Mouse (Mus musculus) lung, embryonic 16.5 days (tissue): ENCODE data around the gene Sos1. TPM values are rescaled to one million over a fixed set of nuclear protein-coding genes. Genes with fewer than 3 reads are reported as not detected.
A peak's percentile ranks its signal among the peaks of the same experiment; 100 is the strongest.
"Not testable (repeated sequence)": the region's sequence is repeated elsewhere in the genome, so short reads cannot be mapped to it uniquely, and the experiment has no call there.

Experiments used
- ATAC-seq: fragments of 200-750 bp; cut with Nextera tagmentation; 2 replicates; pipeline ENCODE4 v1.8.0; 2017; ENCODE audit warnings: low read depth, mild to moderate bottlenecking, moderate library complexity
- H3K27ac ChIP-seq: fragments of 300-500 bp; sonication (generic); 2 replicates; pipeline ENCODE4 v1.5.1; 2014; ENCODE audit warnings: mild to moderate bottlenecking, control low read depth, low read length
- H3K27me3 ChIP-seq: fragments of 300-500 bp; sonication (generic); 2 replicates; pipeline ENCODE4 v1.6.1; 2014; ENCODE audit warnings: low read depth, low read length, mixed read lengths; ENCODE audit not compliant: control insufficient read depth, insufficient read depth
- H3K36me3 ChIP-seq: fragments of 300-500 bp; sonication (generic); 2 replicates; pipeline ENCODE4 v1.6.1; 2014; ENCODE audit warnings: low read length; ENCODE audit not compliant: control insufficient read depth, insufficient read depth
- H3K4me1 ChIP-seq: fragments of 300-500 bp; sonication (generic); replicated peaks from 2 replicates; pipeline ENCODE4 v1.6.1; 2014; ENCODE audit warnings: low read length, mixed read lengths; ENCODE audit not compliant: control insufficient read depth, insufficient read depth
- H3K4me2 ChIP-seq: fragments of 300-500 bp; sonication (generic); 2 replicates; pipeline ENCODE4 v1.6.1; 2014; ENCODE audit warnings: low read depth, low read length, control low read depth
- H3K4me3 ChIP-seq: fragments of 300-500 bp; sonication (generic); 2 replicates; pipeline ENCODE4 v1.5.1; 2014; ENCODE audit warnings: mild to moderate bottlenecking, low read length, control low read depth
- H3K9ac ChIP-seq: fragments of 300-500 bp; sonication (generic); 2 replicates; pipeline ENCODE4 v1.6.1; 2014; ENCODE audit warnings: low read length, control low read depth
- H3K9me3 ChIP-seq: fragments of 300-500 bp; sonication (generic); 2 replicates; pipeline ENCODE4 v1.6.1; 2016; ENCODE audit warnings: low read length; ENCODE audit not compliant: control insufficient read depth
- WGBS: fragments of 180-500 bp; shearing (Covaris S2); extraction: QIAGEN DNeasy Blood & Tissue Kit; methylation state at CpG from one replicate; pipeline ENCODE4 v1.1.7; 2014; 5-methylcytosine and 5-hydroxymethylcytosine counted together
- polyA plus RNA-seq: library from polyadenylated mRNA; unstranded; fragments of >200 nt; fragmentation: Nextera tagmentation; extraction: Ambion mirVana; gene quantifications from 2 replicates; pipeline ENCODE4 v1.2.1, GENCODE M21; 2015

Gene Sos1
- polyA plus RNA-seq, 1 experiment from 2014 or later: 3.5 TPM

DNA sequence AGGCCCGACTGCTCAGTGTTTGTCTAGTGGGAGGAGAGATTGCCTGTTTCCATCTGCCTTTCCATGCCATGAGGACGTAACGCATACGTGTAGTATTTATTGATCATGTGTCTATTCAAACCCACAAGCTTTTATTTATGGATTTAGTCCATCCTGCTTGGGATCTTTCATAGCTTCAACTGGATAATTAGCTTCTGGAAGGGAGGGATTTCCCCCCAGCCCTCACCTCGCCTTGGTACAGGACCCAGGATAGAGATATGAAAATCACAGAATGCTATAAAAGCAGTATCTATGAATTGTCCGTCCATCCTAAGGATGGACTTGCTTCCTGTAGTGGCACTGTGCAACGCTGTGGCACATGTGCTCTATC lies 587 bp upstream of the Sos1 start:
- H3K9ac ChIP-seq: peak overlapping the region; percentile 94
- ATAC-seq: no peak
- peak overlapping the region; percentile 94 for H3K4me3 ChIP-seq
- peaks cover 22% of the 10 kb centered on the region for H3K4me1 ChIP-seq
- peak overlapping the region; percentile 94 for H3K27ac ChIP-seq
- H3K27me3 ChIP-seq: no peaks in the 10 kb centered on the region
- no peaks in the 10 kb centered on the region; the same call in 1 of the 2 replicates for H3K36me3 ChIP-seq
- 35% methylated on average over 7 of the region's 7 CpGs for WGBS
- no peaks in the 10 kb centered on the region for H3K9me3 ChIP-seq
- peak overlapping the region; percentile 76 for H3K4me2 ChIP-seq

- no peaks in the 10 kb centered on the region for H3K9me3 ChIP-seq
- H3K9ac ChIP-seq: peak overlapping the region; percentile 94
- H3K4me2 ChIP-seq: peak overlapping the region; percentile 76
- peak overlapping the region; percentile 94 for H3K27ac ChIP-seq
- peak overlapping the region; percentile 94 for H3K4me3 ChIP-seq
- H3K36me3 ChIP-seq: no peaks in the 10 kb centered on the region; the same call in 1 of the 2 replicates
- H3K4me1 ChIP-seq: peaks cover 22% of the 10 kb centered on the region
- ATAC-seq: peak; percentile 46
- WGBS: under 1% methylated on average over 65 of the region's 71 CpGs
- no peaks in the 10 kb centered on the region for H3K27me3 ChIP-seq
Observed at GRCm38 (mm10) chr17:80479295-80480030, 790 bp downstream of the Sos1 start.

GRCm38 (mm10) chr17:80477679-80478078 lies 2.6 kb downstream of the Sos1 start:
- Histone ChIP-seq H3K9ac (no peak overlapping the region), H3K4me1 (peaks cover 19% of the 10 kb centered on the region), H3K9me3 (no peaks in the 10 kb centered on the region), H3K27me3 (no peaks in the 10 kb centered on the region), H3K27ac (no peak overlapping the region), H3K4me3 (no peak overlapping the region), H3K36me3 (no peaks in the 10 kb centered on the region; the same call in 1 of the 2 replicates), H3K4me2 (no peak overlapping the region)
- ATAC-seq: no peak
- 91% methylated on average over 2 of the region's 2 CpGs for WGBS

DNA sequence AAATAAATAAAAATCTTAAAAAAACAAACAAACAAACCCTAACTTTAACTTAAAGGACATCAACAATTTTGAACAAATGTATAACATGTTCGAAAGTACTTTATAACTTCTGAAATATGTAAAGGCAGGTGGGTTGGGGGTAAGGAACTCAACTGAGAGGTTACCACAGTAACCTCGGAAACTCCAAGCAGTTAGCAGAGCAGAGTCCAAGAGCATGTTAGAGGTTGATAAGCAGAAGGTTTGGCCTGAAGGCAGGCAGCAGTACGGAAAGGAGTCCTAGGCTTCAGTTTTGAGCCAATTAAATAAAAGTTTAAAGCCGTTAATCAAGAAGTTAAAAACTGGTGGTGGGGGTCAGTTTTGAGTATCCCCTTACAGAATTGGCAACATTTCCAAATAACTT lies 3.8 kb downstream of the Sos1 start:
- 92% methylated on average over 4 of the region's 4 CpGs for WGBS
- H3K4me1 ChIP-seq: peaks cover 17% of the 10 kb centered on the region
- H3K4me3 ChIP-seq: no peak overlapping the region
- H3K27ac ChIP-seq: no peak overlapping the region
- H3K9ac ChIP-seq: no peak overlapping the region
- H3K27me3 ChIP-seq: no peaks in the 10 kb centered on the region
- no peak for ATAC-seq
- no peak overlapping the region for H3K4me2 ChIP-seq
- H3K36me3 ChIP-seq: no peaks in the 10 kb centered on the region; the same call in 1 of the 2 replicates
- no peaks in the 10 kb centered on the region for H3K9me3 ChIP-seq

DNA sequence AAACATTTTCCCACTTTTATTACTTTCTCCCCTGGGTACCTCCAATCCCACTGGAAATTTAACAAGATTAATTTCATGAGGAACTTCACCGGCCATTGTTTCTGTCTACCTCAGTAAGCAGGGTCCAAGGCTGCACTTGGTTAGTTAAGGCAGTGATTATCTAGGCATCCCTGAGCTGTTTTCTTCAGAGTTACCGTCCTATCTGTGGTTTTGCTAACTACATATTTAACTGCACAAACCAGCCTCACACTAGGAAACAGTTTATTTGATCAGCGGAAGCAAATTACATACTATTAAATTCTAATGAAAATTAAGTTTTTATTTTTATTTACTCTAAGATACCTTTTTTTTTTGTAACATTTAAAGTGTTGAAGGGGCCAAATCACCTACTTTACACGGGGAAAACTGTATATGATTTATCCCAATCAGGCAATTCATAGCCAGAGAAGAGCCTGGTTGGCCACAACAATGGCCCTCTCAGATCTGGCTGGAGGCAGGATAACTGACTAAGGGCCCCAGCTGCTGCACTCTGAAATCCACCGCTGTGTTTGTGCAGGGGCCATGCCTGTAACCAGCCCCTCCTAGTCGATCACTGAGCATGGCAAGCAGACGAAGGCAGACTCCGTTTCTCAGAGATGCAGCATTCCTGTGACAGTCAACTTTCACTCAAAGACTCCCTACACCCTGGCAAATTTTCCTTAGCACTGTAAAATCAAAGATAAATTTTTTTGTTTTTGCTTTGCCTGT lies 9.0 kb downstream of the Sos1 start:
- Histone ChIP-seq H3K4me3 (no peak overlapping the region), H3K9ac (no peak overlapping the region), H3K27ac (no peak overlapping the region), H3K36me3 (no peaks in the 10 kb centered on the region), H3K4me2 (no peak overlapping the region), H3K27me3 (no peaks in the 10 kb centered on the region), H3K4me1 (0 out of 2 replicates have a peak, but pooled peaks cover 2% of the 10 kb centered on the region), H3K9me3 (no peaks in the 10 kb centered on the region)
- ATAC-seq: no peak
- WGBS: 45% methylated on average over 8 of the region's 8 CpGs

DNA sequence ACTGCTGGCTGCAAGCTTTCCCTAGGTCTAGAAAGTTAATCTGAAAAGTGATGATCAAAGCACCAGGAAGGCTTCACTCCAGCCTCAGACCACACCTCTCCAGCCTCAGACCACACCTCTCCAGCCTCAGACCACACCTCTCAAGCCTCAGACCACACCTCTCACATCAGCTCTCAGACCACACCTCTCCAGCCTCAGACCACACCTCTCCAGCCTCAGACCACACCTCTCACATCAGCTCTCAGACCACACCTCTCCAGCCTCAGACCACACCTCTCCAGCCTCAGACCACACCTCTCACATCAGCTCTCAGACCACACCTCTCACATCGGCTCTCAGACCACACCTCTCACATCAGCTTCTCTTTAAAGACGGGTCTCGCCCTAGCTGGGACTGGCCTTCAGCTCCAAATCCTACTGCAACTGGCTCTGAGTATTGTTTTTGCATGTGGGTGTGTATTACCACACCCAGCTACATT lies 11.8 kb downstream of the Sos1 start:
- ATAC-seq: 0 out of 2 replicates have a peak, but pooled peaks have one; percentile 23
- not testable (repeated sequence) for H3K9me3 ChIP-seq, H3K4me2 ChIP-seq, H3K4me3 ChIP-seq, H3K9ac ChIP-seq, H3K27me3 ChIP-seq, H3K27ac ChIP-seq, H3K4me1 ChIP-seq, H3K36me3 ChIP-seq
- WGBS: 28% methylated on average over 3 of the region's 3 CpGs

GRCm38 (mm10) chr17:80460258-80460657 lies 20.0 kb downstream of the Sos1 start:
- Histone ChIP-seq H3K4me1 (peaks cover 2% of the 10 kb centered on the region; the same call in 1 of the 2 replicates), H3K4me3 (no peak overlapping the region), H3K9me3 (no peaks in the 10 kb centered on the region), H3K4me2 (no peak overlapping the region), H3K27me3 (no peaks in the 10 kb centered on the region), H3K9ac (no peak overlapping the region), H3K36me3 (no peaks in the 10 kb centered on the region), H3K27ac (no peak overlapping the region)
- no peak for ATAC-seq
- 51% methylated on average over 5 of the region's 5 CpGs for WGBS

DNA sequence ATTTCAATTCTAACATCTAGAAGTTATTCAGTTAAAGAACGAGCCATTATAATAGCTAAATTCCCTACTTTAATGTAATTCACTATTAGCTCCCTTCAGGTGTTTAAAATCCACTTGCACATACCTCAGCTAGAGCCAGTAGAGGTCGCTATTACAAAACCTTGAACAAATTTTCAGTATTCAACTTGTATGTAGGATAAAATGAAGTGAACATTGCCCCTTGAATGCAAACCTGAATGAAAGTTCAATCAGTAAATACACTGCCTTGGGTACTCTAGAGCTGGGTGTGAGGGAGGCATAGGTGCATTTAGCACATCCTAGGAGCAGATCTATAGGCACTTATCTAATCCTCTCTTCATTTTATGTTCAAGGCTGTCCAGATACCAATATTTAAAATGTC lies 24.6 kb downstream of the Sos1 start:
- WGBS: 25% methylated on average over 2 of the region's 2 CpGs
- Histone ChIP-seq H3K4me3 (no peak overlapping the region), H3K9me3 (no peaks in the 10 kb centered on the region), H3K27ac (no peak overlapping the region), H3K9ac (no peak overlapping the region), H3K4me2 (no peak overlapping the region), H3K36me3 (0 out of 2 replicates have a peak, but pooled peaks cover 4% of the 10 kb centered on the region), H3K4me1 (peaks cover 2% of the 10 kb centered on the region; the same call in 1 of the 2 replicates), H3K27me3 (no peaks in the 10 kb centered on the region)
- no peak for ATAC-seq

DNA sequence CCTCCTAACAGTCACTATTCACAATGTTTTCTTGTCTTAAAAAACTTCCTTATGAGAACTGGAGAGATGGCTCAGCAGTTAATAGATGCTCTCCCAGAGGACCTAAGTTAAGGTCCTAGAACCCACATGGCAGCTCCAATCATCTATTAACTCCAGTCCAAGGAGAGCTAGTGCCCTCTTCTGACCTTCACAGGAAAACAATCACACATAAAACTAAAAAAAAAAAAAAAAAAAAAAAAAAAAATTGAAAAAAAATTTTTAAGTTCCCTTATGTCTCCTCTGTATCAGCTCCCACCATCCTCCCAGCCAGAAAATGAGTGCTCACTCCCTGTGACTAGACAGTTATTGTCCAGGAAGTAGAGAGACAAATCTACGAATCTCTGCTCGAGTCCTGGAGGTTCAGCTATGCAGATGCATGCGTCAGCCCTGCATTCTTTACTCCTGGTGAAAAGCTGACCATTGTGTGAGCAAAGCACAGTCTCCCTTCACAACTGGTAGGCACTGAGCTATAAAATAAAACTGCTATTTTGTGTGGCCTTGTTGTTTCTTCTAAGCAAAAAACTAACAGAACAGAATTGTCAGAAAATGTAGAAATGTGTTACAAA lies 29.7 kb downstream of the Sos1 start:
- Histone ChIP-seq H3K4me3 (no peak overlapping the region), H3K9ac (no peak overlapping the region), H3K36me3 (peaks cover 15% of the 10 kb centered on the region), H3K27ac (no peak overlapping the region), H3K4me2 (no peak overlapping the region), H3K9me3 (no peaks in the 10 kb centered on the region), H3K27me3 (no peaks in the 10 kb centered on the region), H3K4me1 (no peaks in the 10 kb centered on the region)
- 71% methylated on average over 3 of the region's 3 CpGs for WGBS
- ATAC-seq: no peak
